Mouse (Mus musculus) forebrain, embryonic 14.5 days (tissue): Measurements from ENCODE around the gene Ntf5. TPM values are rescaled to one million over a fixed set of nuclear protein-coding genes. Genes with fewer than 3 reads are reported as not detected.
"Not testable (repeated sequence)": the region's sequence is repeated elsewhere in the genome, so short reads cannot be mapped to it uniquely, and the experiment has no call there.

Source experiments
- ATAC-seq: fragments of 200-750 bp; cut with Nextera tagmentation; 2 replicates; pipeline ENCODE4 v1.8.0; 2017; ENCODE audit warnings: mild to moderate bottlenecking, moderate library complexity
- DNase-seq: peaks from one replicate; pipeline ENCODE4 v3.0.0-alpha.2; 2015; ENCODE audit warnings: low spot score
- H3K27ac ChIP-seq: fragments of 300-500 bp; sonication (generic); 2 replicates; pipeline ENCODE4 v1.5.1; 2014; ENCODE audit warnings: low read depth, mild to moderate bottlenecking, control low read depth, low read length, moderate library complexity
- H3K27me3 ChIP-seq: fragments of 300-500 bp; sonication (generic); replicated peaks from 2 replicates; pipeline ENCODE4 v1.6.1; 2014; ENCODE audit warnings: low read length, control low read depth, mixed read lengths; ENCODE audit not compliant: control insufficient read depth, insufficient read depth
- H3K36me3 ChIP-seq: fragments of 300-500 bp; sonication (generic); 2 replicates; pipeline ENCODE4 v1.6.1; 2014; ENCODE audit warnings: low read length, control low read depth; ENCODE audit not compliant: control insufficient read depth, insufficient read depth
- H3K4me1 ChIP-seq: fragments of 300-500 bp; sonication (generic); 2 replicates; pipeline ENCODE4 v1.6.1; 2014; ENCODE audit warnings: antibody characterized with exemption, low read length, control low read depth; ENCODE audit not compliant: control insufficient read depth, insufficient read depth
- H3K4me2 ChIP-seq: fragments of 300-500 bp; sonication (generic); 2 replicates; pipeline ENCODE4 v1.6.1; 2014; ENCODE audit warnings: mild to moderate bottlenecking, control low read depth, low read length
- H3K4me3 ChIP-seq: fragments of 300-500 bp; sonication (generic); 2 replicates; pipeline ENCODE4 v1.5.1; 2014; ENCODE audit warnings: low read depth, low read length, control low read depth
- H3K9ac ChIP-seq: fragments of 300-500 bp; sonication (generic); 2 replicates; pipeline ENCODE4 v1.6.1; 2014; ENCODE audit warnings: mild to moderate bottlenecking, low read length, control low read depth, moderate library complexity
- H3K9me3 ChIP-seq: fragments of 300-500 bp; sonication (generic); replicated peaks from 2 replicates; pipeline ENCODE4 v1.6.1; 2016; ENCODE audit warnings: low read length, control low read depth, mixed read lengths; ENCODE audit not compliant: control insufficient read depth
- WGBS: fragments of 180-500 bp; shearing (Covaris S2); extraction: QIAGEN DNeasy Blood & Tissue Kit; methylation state at CpG from one replicate; pipeline ENCODE4 v1.1.7; 2014; 5-methylcytosine and 5-hydroxymethylcytosine counted together
- microRNA-seq: library from miRNA; unstranded; fragments of <30 nt; microRNA quantifications from one replicate; pipeline ENCODE4, GENCODE M21; 2016
- polyA plus RNA-seq: library from polyadenylated mRNA; unstranded; fragments of >200 nt; fragmentation: Nextera tagmentation; extraction: Ambion mirVana; gene quantifications from 2 replicates; pipeline ENCODE4 v1.2.1, GENCODE M21; 2014

Ntf5 gene
- polyA plus RNA-seq, 1 experiment from 2014 or later, result not detected

DNA sequence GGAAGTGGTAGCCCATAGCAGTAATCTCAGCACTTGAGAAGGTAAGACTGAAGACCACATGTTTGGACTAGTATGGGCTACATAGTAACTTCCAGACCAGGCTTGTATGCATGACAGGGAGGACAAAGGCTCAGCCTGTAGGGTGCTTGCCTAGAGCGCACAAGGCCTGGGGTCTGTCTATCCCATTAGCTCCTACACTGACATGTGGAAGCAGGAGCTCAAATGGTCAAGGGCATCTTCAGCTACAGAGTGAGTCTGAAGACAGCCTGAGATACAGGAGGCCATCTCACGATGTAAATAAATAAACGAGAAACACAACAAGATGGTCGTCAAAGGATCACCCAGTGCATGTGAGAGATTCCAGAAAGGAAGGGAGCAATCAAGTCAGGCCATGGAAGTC lies 48.8 kb downstream of the Ntf5 start:
- H3K27me3 ChIP-seq, result no peaks in the 10 kb centered on the region
- DNase-seq (no peak), ATAC-seq (no peak)
- no peak overlapping the region for H3K27ac ChIP-seq
- H3K9me3 ChIP-seq, result no peaks in the 10 kb centered on the region
- no peak overlapping the region for H3K9ac ChIP-seq
- H3K4me2 ChIP-seq, result no peak overlapping the region
- WGBS, result 85% methylated on average over 4 of the region's 4 CpGs
- peaks cover 57% of the 10 kb centered on the region for H3K36me3 ChIP-seq
- H3K4me1 ChIP-seq, result peaks cover 27% of the 10 kb centered on the region
- no peak overlapping the region for H3K4me3 ChIP-seq

DNA sequence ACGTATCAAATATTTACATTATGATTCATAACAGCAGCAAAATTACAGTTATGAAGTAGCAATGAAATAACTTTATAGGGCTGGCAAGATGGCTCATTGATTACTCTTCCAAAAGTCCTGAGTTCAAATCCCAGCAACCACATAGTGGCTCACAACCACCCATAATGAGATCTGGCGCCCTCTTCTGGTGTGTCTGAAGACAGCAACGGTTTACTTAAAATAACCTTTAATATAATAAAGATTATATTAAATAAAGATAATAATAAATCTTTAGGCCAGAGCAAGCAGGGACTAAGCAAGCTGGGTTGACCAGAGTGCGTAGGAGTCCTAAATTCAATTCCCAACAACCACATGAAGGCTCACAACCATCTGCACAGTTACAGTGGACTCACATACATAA lies 49.4 kb downstream of the Ntf5 start:
- H3K4me3 ChIP-seq, DNase-seq, H3K27me3 ChIP-seq, H3K4me2 ChIP-seq, H3K27ac ChIP-seq, H3K9ac ChIP-seq, ATAC-seq, H3K9me3 ChIP-seq: not testable (repeated sequence)
- Histone ChIP-seq H3K36me3 (peaks cover 51% of the 10 kb centered on the region), H3K4me1 (peaks cover 21% of the 10 kb centered on the region)
- 77% methylated on average over 4 of the region's 4 CpGs for WGBS

DNA sequence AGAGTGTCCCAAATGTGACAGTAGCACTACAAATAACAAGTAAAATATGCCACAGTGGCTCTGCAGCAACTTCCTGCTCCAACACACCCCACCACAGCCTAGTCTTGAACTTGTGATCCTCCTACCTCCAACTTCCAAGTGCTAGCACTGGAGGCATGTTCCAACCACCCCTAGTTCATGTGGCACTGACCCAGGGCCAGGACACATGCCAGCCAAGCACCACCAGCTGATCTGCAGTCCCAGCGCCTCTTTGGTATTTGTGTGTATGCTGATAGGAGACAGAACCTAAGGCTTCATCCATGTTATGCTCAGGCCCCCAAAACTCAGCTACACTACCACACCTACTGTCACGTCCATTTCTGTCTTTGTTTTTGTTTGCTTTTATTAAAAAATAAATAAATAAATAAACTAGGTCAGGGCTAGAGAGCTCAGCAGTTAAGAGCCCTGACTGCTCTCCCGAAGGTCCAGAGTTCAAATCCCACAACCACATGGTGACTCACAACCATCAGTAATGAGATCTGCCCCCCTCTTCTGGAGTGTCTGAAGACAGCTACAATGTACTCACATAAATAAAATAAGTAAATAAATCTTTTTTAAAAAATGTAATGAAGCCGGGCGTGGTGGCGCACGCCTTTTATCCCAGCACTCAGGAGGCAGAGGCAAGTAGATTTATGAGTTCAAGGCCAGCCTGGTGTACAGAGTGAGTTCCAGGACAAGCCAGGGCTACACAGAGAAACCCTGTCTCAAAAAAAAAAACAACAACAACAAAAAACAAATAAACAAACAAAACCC lies 50.7 kb downstream of the Ntf5 start:
- Histone ChIP-seq H3K36me3 (peaks cover 44% of the 10 kb centered on the region), H3K9ac (no peak overlapping the region), H3K9me3 (no peaks in the 10 kb centered on the region), H3K4me2 (no peak overlapping the region), H3K27me3 (no peaks in the 10 kb centered on the region), H3K27ac (no peak overlapping the region), H3K4me1 (peaks cover 17% of the 10 kb centered on the region), H3K4me3 (no peak overlapping the region)
- WGBS, result 92% methylated on average over 7 of the region's 7 CpGs
- ATAC-seq (no peak), DNase-seq (no peak)

DNA sequence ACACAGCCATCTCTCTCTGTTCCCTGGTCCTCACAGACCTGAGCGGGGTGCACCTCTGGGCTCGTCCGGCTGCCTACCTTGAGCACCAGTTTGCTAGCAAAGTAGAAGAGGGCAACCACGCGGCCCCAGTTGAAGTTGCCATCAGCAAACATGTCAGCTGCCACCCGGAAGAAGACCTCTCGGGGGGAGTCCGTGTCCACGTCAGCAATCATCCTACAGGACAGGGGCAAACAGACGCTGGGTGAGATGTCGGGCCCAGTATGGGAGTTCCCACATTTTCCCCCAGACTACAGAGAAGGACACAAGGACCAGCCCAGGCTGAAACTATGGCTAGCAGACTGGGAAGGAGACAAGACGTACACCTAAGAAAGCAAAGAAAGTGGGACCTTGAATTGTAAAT lies 51.6 kb downstream of the Ntf5 start:
- H3K4me1 ChIP-seq, result peaks cover 16% of the 10 kb centered on the region
- H3K4me2 ChIP-seq, result peak overlapping the region; percentile 92; the same call in 1 of the 2 replicates
- no peaks in the 10 kb centered on the region for H3K9me3 ChIP-seq
- no peak overlapping the region for H3K4me3 ChIP-seq
- H3K9ac ChIP-seq, result peak overlapping the region; percentile 88; the same call in 1 of the 2 replicates
- no peak overlapping the region for H3K27ac ChIP-seq
- ATAC-seq (no peak), DNase-seq (no peak)
- H3K36me3 ChIP-seq, result peaks cover 44% of the 10 kb centered on the region
- WGBS, result 93% methylated on average over 12 of the region's 12 CpGs
- H3K27me3 ChIP-seq, result no peaks in the 10 kb centered on the region

DNA sequence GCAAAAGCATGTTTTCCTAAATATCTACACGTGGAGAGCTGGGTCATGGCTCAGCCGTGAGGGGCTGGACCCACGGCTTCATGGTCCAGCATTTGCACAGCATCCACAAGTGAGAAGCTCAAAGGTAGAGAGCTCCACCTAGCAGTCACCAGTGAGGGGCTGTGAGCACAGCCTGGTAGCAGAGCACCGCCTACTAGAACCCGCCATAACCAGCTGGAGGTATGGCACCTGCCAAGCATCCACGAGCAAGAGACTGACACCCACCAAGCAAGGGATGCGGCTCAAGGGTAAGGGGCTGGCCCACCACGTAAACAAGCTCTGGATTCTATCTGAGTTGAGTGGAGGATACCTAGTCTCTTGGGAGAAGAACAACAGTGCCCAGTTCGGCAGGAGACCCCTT lies 52.1 kb downstream of the Ntf5 start:
- Histone ChIP-seq H3K4me1 (peaks cover 11% of the 10 kb centered on the region), H3K36me3 (peaks cover 44% of the 10 kb centered on the region), H3K4me3 (peak overlapping the region; percentile 86), H3K9ac (peak overlapping the region; percentile 88; the same call in 1 of the 2 replicates), H3K27me3 (no peaks in the 10 kb centered on the region), H3K9me3 (no peaks in the 10 kb centered on the region), H3K4me2 (peak overlapping the region; percentile 92), H3K27ac (no peak overlapping the region)
- ATAC-seq, result no peak
- no peak for DNase-seq
- WGBS, result 86% methylated on average over 9 of the region's 9 CpGs

DNA sequence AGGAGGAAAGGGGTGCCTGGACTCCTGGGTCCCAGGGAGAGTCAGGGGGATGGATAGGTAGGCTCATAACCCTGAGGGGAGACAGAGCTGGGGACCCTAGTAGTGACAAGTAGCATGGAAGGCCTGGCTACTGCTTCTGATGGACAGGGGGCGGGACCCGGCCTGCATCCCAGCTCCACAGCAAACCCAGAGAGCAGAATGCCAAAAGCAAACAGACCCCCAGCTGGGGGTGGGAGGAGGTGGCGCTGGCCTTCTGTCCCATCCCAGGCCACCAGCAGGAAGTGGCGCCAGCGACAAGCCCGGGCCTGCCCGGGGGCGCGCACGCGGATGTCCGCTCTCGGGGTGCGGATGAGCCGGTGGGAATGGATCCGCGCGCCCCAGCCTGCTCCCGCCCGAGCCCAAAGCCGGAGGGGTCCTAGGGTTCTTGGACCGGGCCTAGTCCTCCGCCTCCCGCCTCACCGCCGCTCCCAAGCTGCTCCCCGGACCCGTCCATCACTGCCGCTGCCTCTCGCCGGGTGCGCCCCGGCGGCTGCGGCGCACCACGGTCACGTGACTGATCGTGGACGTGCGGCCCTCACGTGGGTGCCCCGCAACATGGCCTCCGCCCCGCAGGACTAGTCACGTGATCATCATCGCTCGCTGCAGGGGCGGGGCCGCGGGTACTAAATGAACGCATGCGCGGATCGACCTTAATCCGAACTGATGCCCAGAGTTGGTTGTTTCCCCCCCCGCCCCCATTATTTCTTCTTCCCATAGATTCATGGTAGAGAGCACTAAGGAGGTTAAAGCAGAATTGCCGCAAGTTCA lies 53.0 kb downstream of the Ntf5 start, which contains the start of gene Bax:
Bax (minus strand) TSS at position 616 of the 807 bp plus-strand sequence.
- under 1% methylated on average over 55 of the region's 58 CpGs for WGBS
- Histone ChIP-seq H3K4me3 (peak within 1 kb of the TSS; percentile 86), H3K27ac (peak within 1 kb of the TSS; percentile 52), H3K4me1 (peaks cover 9% of the 10 kb centered on the region; the same call in 1 of the 2 replicates), H3K36me3 (peaks cover 40% of the 10 kb centered on the region), H3K9me3 (no peaks in the 10 kb centered on the region), H3K4me2 (peak within 1 kb of the TSS; percentile 92), H3K9ac (peak within 1 kb of the TSS; percentile 88), H3K27me3 (no peaks in the 10 kb centered on the region)
- DNase-seq (peak; percentile 99), ATAC-seq (peak; percentile 87)

Small RNA genes within 50 kb of the gene (microRNA-seq; reads per million reads assigned to microRNA genes)
- not detected for gene Gm22133

Other genes starting within 250 kb of the Ntf5 start
- 14.6 and 15.9 TPM in 2 replicates for gene Slc17a7, start 249.7 kb upstream of the Ntf5 start, polyA plus RNA-seq
- not detected in 2 replicates for gene Gfy, start 234.1 kb upstream of the Ntf5 start, polyA plus RNA-seq
- not detected in 2 replicates for gene Pth2, start 232.7 kb upstream of the Ntf5 start, polyA plus RNA-seq
- 0.43 and 0.52 TPM in 2 replicates for gene Ccdc155, start 208.8 kb upstream of the Ntf5 start, polyA plus RNA-seq
- gene Dkkl1, start 201.5 kb upstream of the Ntf5 start, polyA plus RNA-seq, result 0.91 and 1.7 TPM in 2 replicates
- gene Tead2, start 197.9 kb upstream of the Ntf5 start, polyA plus RNA-seq, result 81.7 and 95.7 TPM in 2 replicates
- 0.99 and 1.4 TPM in 2 replicates for gene Cd37, start 174.6 kb upstream of the Ntf5 start, polyA plus RNA-seq
- 0.09 and 0.26 TPM in 2 replicates for gene Slc6a16, start 172.6 kb upstream of the Ntf5 start, polyA plus RNA-seq
- gene Slc6a21, start 136.2 kb upstream of the Ntf5 start, polyA plus RNA-seq, result not detected in 2 replicates
- 6.5 and 9.8 TPM in 2 replicates for gene Trpm4, start 79.9 kb upstream of the Ntf5 start, polyA plus RNA-seq
- gene Hrc, start 78.4 kb upstream of the Ntf5 start, polyA plus RNA-seq, result 0.06 TPM in 1 of 2 replicates, not detected in the other
- 10.7 and 17.3 TPM in 2 replicates for gene Ppfia3, start 46.7 kb upstream of the Ntf5 start, polyA plus RNA-seq
- 6.2 and 11.0 TPM in 2 replicates for gene Lin7b, start 43.1 kb upstream of the Ntf5 start, polyA plus RNA-seq
- 95.7 and 99.4 TPM in 2 replicates for gene Snrnp70, start 18.0 kb upstream of the Ntf5 start, polyA plus RNA-seq
- not detected in 2 replicates for gene Kcna7, start 8.0 kb upstream of the Ntf5 start, polyA plus RNA-seq
- 0.46 TPM in 1 of 2 replicates, not detected in the other for gene Lhb, start 7.1 kb downstream of the Ntf5 start, polyA plus RNA-seq
- 13.4 and 15.5 TPM in 2 replicates for gene Gys1, start 21.1 kb downstream of the Ntf5 start, polyA plus RNA-seq
- 144 and 153 TPM in 2 replicates for gene Ruvbl2, start 24.4 kb downstream of the Ntf5 start, polyA plus RNA-seq
- 6,238 and 6,800 TPM in 2 replicates for gene Ftl1, start 46.2 kb downstream of the Ntf5 start, polyA plus RNA-seq
- gene Bax, start 53.2 kb downstream of the Ntf5 start, polyA plus RNA-seq, result 163 and 168 TPM in 2 replicates
- gene Tulp2, start 68.2 kb downstream of the Ntf5 start, polyA plus RNA-seq, result 0.15 TPM in 1 of 2 replicates, not detected in the other
- gene Gm45808, start 73.1 kb downstream of the Ntf5 start, polyA plus RNA-seq, result not detected in 2 replicates
- gene Dhdh, start 75.1 kb downstream of the Ntf5 start, polyA plus RNA-seq, result 1.4 and 1.6 TPM in 2 replicates
- gene Nucb1, start 96.7 kb downstream of the Ntf5 start, polyA plus RNA-seq, result 69.0 and 96.5 TPM in 2 replicates
- 13.1 and 19.3 TPM in 2 replicates for gene Ppp1r15a, start 112.6 kb downstream of the Ntf5 start, polyA plus RNA-seq
- 0.76 and 1.2 TPM in 2 replicates for gene Plekha4, start 112.6 kb downstream of the Ntf5 start, polyA plus RNA-seq
- 0.17 and 0.22 TPM in 2 replicates for gene Hsd17b14, start 141.2 kb downstream of the Ntf5 start, polyA plus RNA-seq
- 19.6 and 20.1 TPM in 2 replicates for gene Bcat2, start 156.5 kb downstream of the Ntf5 start, polyA plus RNA-seq
- not detected in 2 replicates for gene Fgf21, start 201.8 kb downstream of the Ntf5 start, polyA plus RNA-seq
- gene Fut1, start 203.6 kb downstream of the Ntf5 start, polyA plus RNA-seq, result not detected in 2 replicates
- not detected in 2 replicates for gene Izumo1, start 208.1 kb downstream of the Ntf5 start, polyA plus RNA-seq
- gene Rasip1, start 213.8 kb downstream of the Ntf5 start, polyA plus RNA-seq, result 7.3 and 9.7 TPM in 2 replicates
- 1.3 and 1.9 TPM in 2 replicates for gene Mamstr, start 226.3 kb downstream of the Ntf5 start, polyA plus RNA-seq